Mouse (Mus musculus) T-cell, adult 2 months (primary cell): ENCODE results near the gene Rasgrp1.

Experiments used
- DNase-seq: peaks from one replicate; pipeline ENCODE4 v3.0.0; 2022; ENCODE audit warnings: low spot score

Rasgrp1 gene

GRCm38 (mm10) chr2:117331634-117332033, 11.2 kb downstream of the Rasgrp1 start:
- peak; percentile 76 for DNase-seq

DNA sequence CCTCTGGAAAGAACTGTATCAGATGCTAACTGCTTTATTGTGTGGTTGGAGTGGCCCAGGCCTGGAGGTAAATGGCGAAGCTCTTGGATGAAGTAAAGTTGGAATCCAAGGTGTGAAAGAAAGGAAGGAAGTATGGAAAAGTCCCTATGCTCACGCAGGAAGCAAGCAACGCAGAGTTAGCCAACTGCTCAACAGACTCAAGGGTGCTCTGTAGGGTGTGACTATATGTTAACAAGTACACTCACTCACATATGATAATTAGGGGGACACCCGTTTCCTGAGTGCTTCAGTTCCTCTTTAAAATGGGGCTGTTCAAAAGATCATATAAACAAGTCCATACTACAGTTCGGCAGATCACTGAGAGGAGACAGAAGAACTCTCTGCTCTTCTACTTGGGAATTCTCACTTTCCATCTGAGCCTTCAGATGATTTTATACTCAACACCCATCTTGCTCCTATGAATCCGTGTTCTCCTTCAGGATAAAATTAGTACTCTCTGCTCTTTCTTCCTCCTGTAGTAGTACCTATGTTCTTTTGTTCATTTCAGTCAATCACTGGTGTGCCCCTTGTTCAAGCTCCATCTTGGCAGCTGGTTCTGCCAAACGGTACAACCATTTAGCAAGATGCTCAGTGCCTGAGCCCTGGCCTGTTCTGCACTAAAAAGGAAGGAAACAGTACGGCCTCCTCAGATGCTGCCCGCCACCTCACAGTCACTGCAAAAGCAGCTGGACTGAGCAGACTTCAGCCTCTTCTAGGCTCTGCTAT, 14.1 kb downstream of the Rasgrp1 start:
- no peak for DNase-seq

GRCm38 (mm10) chr2:117322399-117322798, 20.4 kb downstream of the Rasgrp1 start:
- DNase-seq = no peak

DNA sequence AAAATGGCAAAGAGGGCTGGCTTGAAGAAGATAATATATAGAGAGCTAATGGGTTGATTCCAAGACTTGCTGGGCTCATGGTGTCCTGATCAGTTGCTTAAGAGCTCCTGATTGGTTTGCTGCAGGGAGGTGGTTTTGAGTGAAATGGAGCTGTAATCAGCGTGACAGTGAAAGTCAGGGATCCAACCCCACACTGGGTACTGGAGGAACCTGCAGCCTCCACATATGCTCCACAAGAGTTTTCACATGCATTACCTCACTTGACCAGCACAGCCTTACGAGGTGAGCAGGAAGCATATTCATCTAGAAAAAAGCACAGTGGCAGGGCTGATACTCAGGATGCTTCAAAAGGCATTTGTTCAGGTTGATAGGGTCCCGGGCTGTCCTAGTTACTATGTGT, 21.6 kb downstream of the Rasgrp1 start:
- DNase-seq = no peak

GRCm38 (mm10) chr2:117318991-117319390, 23.8 kb downstream of the Rasgrp1 start:
- DNase-seq = no peak

DNA sequence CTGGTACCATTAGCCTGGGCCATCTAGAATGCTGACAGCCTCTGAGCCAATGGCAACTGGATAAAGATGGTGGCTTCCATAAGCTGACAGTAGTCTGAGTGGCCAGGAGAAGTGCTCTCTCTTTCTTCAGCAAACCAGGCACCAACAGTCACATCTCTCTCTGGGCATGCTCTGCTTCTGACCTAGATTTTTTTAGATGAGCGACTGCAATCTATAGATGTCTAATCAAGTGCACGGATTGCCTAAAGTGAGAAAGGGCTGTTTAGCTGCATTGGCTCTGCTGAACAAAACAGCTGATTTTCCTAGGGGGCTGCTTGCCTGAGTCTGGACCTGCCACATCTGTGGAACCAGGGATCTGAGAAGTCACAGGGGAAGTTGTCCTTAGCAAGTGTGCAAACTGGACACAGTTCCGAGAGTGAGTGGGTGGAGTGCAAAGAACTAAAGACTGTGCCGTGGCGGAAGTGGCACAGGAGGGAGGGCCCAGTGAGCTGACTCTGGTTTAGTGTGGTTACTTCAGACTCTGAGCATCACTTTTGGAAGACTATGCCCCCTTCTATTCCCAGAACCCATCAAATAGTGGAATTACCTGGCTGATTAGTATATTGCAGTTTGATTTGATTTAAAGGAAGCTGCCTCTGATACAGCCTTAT, 29.1 kb downstream of the Rasgrp1 start:
- peak; percentile 68 for DNase-seq

GRCm38 (mm10) chr2:117312441-117312895, 30.3 kb downstream of the Rasgrp1 start:
- DNase-seq = peak; percentile 72

GRCm38 (mm10) chr2:117312030-117312429, 30.8 kb downstream of the Rasgrp1 start:
- no peak for DNase-seq

DNA sequence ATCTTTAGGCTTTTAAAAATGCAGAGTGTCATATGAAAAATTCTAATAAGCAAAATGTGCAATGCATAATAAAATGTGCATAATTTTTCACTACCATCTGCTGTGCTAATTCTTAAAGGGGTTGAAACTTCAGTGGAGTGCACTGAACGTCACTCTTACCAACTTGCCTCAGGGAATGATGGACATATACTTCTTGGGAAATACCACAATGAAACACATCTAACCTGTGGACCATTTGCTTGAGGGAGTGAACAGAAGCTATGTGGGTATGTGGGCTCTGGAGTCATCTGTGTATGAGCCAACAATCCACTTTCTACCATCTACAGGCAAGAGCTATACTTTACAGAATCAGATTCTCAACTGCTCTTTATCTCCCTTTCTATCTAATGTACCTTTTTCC, 31.5 kb downstream of the Rasgrp1 start:
- DNase-seq = no peak

DNA sequence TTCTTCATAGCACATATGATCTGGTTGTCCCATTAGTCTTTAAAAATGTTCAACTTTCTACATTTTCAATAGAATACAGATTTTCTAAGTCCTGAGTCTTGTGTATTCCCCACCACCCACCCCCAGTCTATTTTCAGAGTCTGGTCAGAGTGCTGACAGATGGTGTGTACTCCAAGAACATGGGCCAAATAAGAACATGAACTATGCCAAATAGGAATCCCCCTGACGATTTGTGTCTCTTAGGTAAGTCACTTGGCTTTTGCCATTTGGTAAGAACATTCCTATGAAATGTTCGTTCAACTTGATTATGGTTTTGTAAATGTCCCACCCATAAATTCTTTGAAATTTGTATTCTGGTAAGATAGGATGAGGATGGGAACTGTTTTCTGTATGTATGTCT, 33.8 kb downstream of the Rasgrp1 start:
- DNase-seq = no peak

DNA sequence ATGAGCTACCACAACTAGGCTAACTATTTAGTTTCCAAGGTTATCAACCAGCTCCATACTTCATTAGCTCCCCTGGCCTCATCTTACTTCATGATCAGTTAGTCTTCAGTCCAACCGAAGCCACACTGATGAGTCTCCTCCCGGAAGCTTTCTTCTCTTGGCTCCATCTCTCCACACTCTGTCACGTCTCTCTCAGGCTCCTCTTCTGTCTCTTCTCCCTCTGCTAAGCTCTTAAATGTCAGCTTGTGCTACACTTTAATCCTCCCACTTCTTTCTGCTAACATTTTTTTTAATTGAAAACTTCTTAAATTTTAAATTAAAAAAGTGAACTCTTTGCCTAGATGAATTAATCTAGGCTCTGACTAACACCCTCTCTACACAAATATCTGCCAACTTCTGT, 34.8 kb downstream of the Rasgrp1 start:
- DNase-seq = no peak

- no peak for DNase-seq
Observed at GRCm38 (mm10) chr2:117304941-117305340, 37.9 kb downstream of the Rasgrp1 start.

DNA sequence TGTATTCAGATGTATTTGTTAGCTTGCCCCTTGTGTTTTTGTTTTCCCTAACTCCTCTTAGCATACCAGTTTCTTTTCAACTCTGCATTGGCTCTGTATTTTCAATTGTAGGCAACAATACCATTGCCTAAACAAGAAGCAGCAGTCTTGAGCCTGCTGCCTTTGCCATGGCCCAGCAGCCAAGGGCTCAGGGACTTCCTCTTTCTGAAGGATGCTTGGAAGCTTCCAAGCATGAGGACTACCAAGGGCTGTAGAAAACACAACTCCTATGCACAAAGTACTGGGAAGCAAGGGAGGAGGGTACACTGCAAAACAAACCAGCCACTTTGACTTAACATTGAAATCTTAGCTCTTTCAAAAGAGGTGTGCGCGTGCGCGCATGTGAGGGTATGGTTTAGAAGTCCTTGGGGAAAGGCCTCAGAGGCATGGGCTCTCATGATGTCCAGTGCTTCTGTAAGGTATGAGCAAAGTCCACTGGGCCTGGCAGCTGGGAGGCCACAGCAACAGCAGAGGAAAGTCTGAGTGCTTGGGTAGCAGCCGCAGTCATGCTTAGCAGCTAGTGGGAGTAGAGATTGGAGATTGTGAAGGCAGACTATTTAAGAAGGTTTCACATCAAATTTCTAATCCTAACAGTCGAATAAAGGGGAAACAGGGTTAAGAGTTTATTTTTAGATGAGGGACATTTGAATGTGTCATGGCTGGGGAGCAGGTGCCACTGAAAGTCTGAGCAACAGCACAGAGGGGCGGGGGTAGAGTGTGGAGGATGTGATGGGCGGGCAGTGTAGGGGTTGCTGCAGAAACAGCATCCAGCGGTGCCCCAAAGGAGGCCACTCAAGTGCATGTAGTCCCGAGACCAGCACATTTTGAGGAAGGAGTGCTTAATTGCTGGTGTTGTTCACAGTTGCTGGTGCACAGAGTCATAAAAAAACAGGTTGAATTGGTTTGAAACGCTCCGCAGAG, 39.1 kb downstream of the Rasgrp1 start:
- peak; percentile 34 for DNase-seq

GRCm38 (mm10) chr2:117299596-117300448, 43.0 kb downstream of the Rasgrp1 start:
- no peak for DNase-seq

- no peak for DNase-seq
Observed at GRCm38 (mm10) chr2:117288291-117288690, 54.5 kb downstream of the Rasgrp1 start.

- peak; percentile 71 for DNase-seq
Observed at GRCm38 (mm10) chr2:117263786-117264408, 78.9 kb downstream of the Rasgrp1 start.

GRCm38 (mm10) chr2:117262184-117262583, 80.6 kb downstream of the Rasgrp1 start:
- DNase-seq = no peak

DNA sequence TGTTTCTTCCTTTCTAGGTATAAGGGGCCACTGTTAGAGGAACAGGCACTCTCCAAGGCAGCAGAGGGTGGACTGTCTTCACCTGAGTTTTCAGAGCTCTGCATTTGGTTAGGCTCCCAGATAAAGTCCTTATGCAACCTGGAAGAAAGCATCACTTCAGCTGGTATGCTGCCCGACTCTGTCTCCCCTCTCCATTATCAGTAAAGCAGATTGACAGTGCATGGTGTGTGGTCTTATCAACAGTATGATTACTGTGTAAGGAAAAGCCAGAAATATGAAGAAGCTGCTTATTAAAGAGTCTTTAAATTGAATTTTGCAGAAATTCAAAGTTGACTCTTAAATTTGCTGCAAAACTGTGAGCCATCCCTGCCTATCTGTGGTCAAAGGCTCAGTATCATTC, 85.2 kb downstream of the Rasgrp1 start:
- DNase-seq = no peak

DNA sequence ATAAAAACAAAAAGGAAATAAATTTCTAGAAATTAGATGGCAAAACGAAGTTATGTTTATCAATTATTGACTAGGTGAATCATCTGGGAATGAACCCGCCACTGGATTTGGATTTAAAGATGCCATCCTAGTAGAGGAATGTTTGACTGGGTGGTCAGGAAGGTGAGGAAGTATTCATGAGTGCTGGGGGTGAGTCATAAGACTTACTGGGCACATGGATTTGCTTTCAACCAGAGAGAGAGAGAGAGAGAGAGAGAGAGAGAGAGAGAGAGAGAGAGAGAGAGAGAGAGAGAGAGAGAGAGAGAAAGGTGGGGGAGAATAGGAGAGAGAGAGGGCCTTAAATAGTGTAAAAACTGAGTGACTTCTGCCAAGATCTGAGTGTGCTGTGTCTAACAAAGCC, 87.4 kb downstream of the Rasgrp1 start:
- no peak for DNase-seq

DNA sequence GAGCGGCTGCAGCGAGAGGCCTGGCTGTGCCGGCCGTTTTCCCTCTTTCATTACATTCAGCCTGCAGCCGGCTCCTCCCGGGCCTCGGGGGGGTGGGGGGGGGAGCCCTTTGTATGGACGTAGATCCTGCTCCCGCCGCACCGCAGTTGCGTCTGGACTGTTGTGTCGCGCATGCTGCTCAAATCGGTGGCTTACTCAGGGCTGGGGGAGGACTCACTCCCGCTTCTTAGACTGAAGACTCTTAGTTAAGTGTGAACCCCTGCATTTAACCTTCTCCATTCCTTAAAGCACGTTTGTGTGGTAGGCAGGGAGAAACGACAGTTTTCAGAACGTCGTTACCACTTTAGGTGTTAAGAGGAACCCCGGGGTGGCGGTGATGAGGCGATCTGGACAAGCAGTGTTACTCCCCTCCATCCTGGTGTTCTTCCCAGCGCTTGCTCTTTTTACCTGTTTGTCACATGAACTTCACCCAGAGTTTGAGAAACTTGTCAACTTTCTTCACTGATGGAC, 92.7 kb downstream of the Rasgrp1 start:
- no peak for DNase-seq
